ENCODE assay signal across 11 mouse cellular contexts in genomic region chr13:43629785-43630184, GRCm38 (mm10). TPM values are rescaled to one million over a fixed set of nuclear protein-coding genes. Genes with fewer than 3 reads are reported as not detected.
DNase-seq lines count a peak whose midpoint lies in the region.
"Had no signal": no experiment of that assay in that cellular context is flagged by ENCODE, and none has a peak within 500 bp of the region (broad histone marks: within the 10 kb centered on the region; RNA-seq: fewer than 3 reads in every experiment).

No protein-coding gene starts in this region.

- peak; percentile 45 for DNase-seq in ovary, postnatal 14 days (ENCODE audit: low spot score)
- no peak for DNase-seq in ovary, postnatal 10 days (ENCODE audit: low spot score)
- DNase-seq in adrenal gland, postnatal 10 days, result peak; percentile 60
- DNase-seq in cerebellum, adult 9-10 months, result peak; percentile 98
- peak; percentile 38 for DNase-seq in lung, postnatal 36 days
- no peak for DNase-seq in right cerebral cortex, adult 18-20 months
- DNase-seq in right cerebral cortex, postnatal 14 days, result no peak
- DNase-seq in embryonic facial prominence, embryonic 10.5 days (ENCODE audit: low spot score), result no peak
- DNase-seq: right cerebral cortex, postnatal 25 days had no signal

- H3K4me1 ChIP-seq in embryonic facial prominence, embryonic 10.5 days, result no peaks in the 10 kb centered on the region

- H3K36me3 ChIP-seq in embryonic facial prominence, embryonic 10.5 days (replicated peaks), result no peaks in the 10 kb centered on the region
- H3K36me3 ChIP-seq: G1E had no signal

- WGBS in embryonic facial prominence, embryonic 10.5 days, result 92% methylated on average over 7 of the region's 7 CpGs

- H3K27ac ChIP-seq in embryonic facial prominence, embryonic 10.5 days (replicated peaks), result no peak overlapping the region

- H3K27me3 ChIP-seq in embryonic facial prominence, embryonic 10.5 days (replicated peaks; ENCODE audit: low read depth, poor library complexity, severe bottlenecking), result no peaks in the 10 kb centered on the region

- H3K4me3 ChIP-seq in embryonic facial prominence, embryonic 10.5 days, result no peak overlapping the region

- H3K9me3 ChIP-seq in embryonic facial prominence, embryonic 10.5 days, result no peaks in the 10 kb centered on the region
- H3K9me3 ChIP-seq: G1E had no signal

RNA-seq across cellular contexts. Expression of gene Rnf182, which starts 14.3 kb away (rescaled TPM):
- 1 to 10 TPM; 1.7 to 2.5 TPM for total RNA-seq in adrenal gland, postnatal 10 days (2021)
- 5.3 and 7.1 TPM in 2 replicates for polyA plus RNA-seq in embryonic facial prominence, embryonic 10.5 days (2016; fragmentation: Nextera tagmentation; extraction: Ambion mirVana)
- total RNA-seq: liver, adult 2 months had no signal
- polyA plus RNA-seq: G1E; liver, adult 2 months had no signal

Comparison
In these comparisons a context has a peak if more than half of its experiments do, and no peak if none do; other contexts are left out.
1. DNase-seq: peak in ovary, postnatal 14 days (single experiment), adrenal gland, postnatal 10 days (single experiment), cerebellum, adult 9-10 months (single experiment) and lung, postnatal 36 days (single experiment); none in ovary, postnatal 10 days (single experiment), right cerebral cortex, adult 18-20 months (single experiment), right cerebral cortex, postnatal 14 days (single experiment) and embryonic facial prominence, embryonic 10.5 days (single experiment).